In the genomic region with DNA sequence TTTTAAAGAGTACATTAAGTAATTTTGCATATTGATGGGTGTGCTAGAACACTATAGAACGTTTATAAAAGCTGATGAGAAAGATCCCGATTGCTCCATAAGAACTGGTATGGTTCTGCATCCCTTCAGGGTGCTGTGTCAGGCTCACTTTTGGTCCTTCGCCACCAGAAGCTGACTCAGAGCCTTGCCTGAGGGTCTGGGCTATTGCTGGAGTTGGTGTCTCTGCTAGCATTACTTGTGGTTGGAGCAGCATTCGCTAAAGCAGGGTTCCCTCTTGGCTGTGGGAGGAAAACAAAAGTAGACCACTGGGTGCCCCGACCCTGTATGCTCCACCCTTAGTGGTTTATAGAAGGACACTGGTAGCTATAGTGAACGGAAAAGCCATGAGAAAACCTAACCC, we compare ENCODE assay signal across 28 mouse cellular contexts. TPM values are rescaled to one million over a fixed set of nuclear protein-coding genes. Genes with fewer than 3 reads are reported as not detected.
"Had no signal": no experiment of that assay in that cellular context is flagged by ENCODE, and none has a peak within 500 bp of the region (broad histone marks: within the 10 kb centered on the region; RNA-seq: fewer than 3 reads in every experiment).

No protein-coding gene starts in this region.

- H3K4me3 ChIP-seq: embryonic facial prominence, embryonic 10.5 days; embryonic facial prominence, embryonic 12.5 days; embryonic facial prominence, embryonic 13.5 days; embryonic facial prominence, embryonic 15.5 days; erythroblast, embryonic 14.5 days; forebrain, embryonic 10.5 days; forebrain, embryonic 12.5 days; forebrain, embryonic 13.5 days; forebrain, embryonic 15.5 days; gastrocnemius, adult 2 months; heart, adult 2 months; heart, embryonic 10.5 days had no signal

- H3K4me1 ChIP-seq: embryonic facial prominence, embryonic 10.5 days; embryonic facial prominence, embryonic 12.5 days; embryonic facial prominence, embryonic 15.5 days; forebrain, embryonic 10.5 days; forebrain, embryonic 12.5 days; forebrain, embryonic 13.5 days; forebrain, embryonic 15.5 days; heart, embryonic 10.5 days had no signal

- ATAC-seq: forebrain, embryonic 13.5 days; forebrain, embryonic 14.5 days; forebrain, embryonic 15.5 days; forebrain, embryonic 16.5 days; forebrain, postnatal 0 days had no signal

- H3K4me2 ChIP-seq: embryonic facial prominence, embryonic 12.5 days; embryonic facial prominence, embryonic 13.5 days; embryonic facial prominence, embryonic 15.5 days; forebrain, embryonic 12.5 days; forebrain, embryonic 13.5 days; forebrain, embryonic 15.5 days had no signal

- H3K27ac ChIP-seq: embryonic facial prominence, embryonic 10.5 days; embryonic facial prominence, embryonic 12.5 days; embryonic facial prominence, embryonic 13.5 days; embryonic facial prominence, embryonic 15.5 days; forebrain, embryonic 10.5 days; forebrain, embryonic 12.5 days; forebrain, embryonic 13.5 days; forebrain, embryonic 15.5 days; gastrocnemius, adult 2 months; heart, adult 2 months; heart, embryonic 10.5 days had no signal

- H3K9me3 ChIP-seq: embryonic facial prominence, embryonic 10.5 days; embryonic facial prominence, embryonic 12.5 days; embryonic facial prominence, embryonic 13.5 days; embryonic facial prominence, embryonic 15.5 days; forebrain, embryonic 10.5 days; forebrain, embryonic 12.5 days; forebrain, embryonic 13.5 days; forebrain, embryonic 15.5 days; heart, embryonic 10.5 days had no signal

- H3K9ac ChIP-seq: embryonic facial prominence, embryonic 12.5 days; embryonic facial prominence, embryonic 13.5 days; embryonic facial prominence, embryonic 15.5 days; forebrain, embryonic 12.5 days; forebrain, embryonic 13.5 days; forebrain, embryonic 15.5 days; forebrain, postnatal 0 days had no signal

- DNase-seq: cerebellum, adult 9-10 months; cerebellum, adult 9-11 months; cerebellum, postnatal 10 days; cerebellum, postnatal 14 days; cerebellum, postnatal 25 days; cerebellum, postnatal 36 days; embryo, embryonic 11 days; forebrain, postnatal 0 days; gastrocnemius, adult 2 months; gastrocnemius, postnatal 14 days; gastrocnemius, postnatal 25 days; gastrocnemius, postnatal 36 days; heart, adult 18-20 months; heart, adult 2 months had no signal

- H3K27me3 ChIP-seq: embryonic facial prominence, embryonic 12.5 days; embryonic facial prominence, embryonic 13.5 days; embryonic facial prominence, embryonic 15.5 days; forebrain, embryonic 12.5 days; forebrain, embryonic 13.5 days; forebrain, embryonic 15.5 days had no signal

RNA-seq across cellular contexts. Expression of a gene that starts 57.7 kb away (rescaled TPM):
- total RNA-seq: common myeloid progenitor, adult 5-6 weeks; granulocyte monocyte progenitor cell, adult 5-6 weeks had no signal
- polyA plus RNA-seq: erythroblast, embryonic 14.5 days had no signal
